Mouse (Mus musculus) heart, embryonic 11.5 days (tissue): ENCODE measurements around the gene Tead1. TPM values are rescaled to one million over a fixed set of nuclear protein-coding genes. Genes with fewer than 3 reads are reported as not detected.

ENCODE experiments used
- ATAC-seq: fragments of 200-750 bp; cut with Nextera tagmentation; replicated peaks from 2 replicates; pipeline ENCODE4 v1.8.0; 2017; ENCODE audit warnings: moderate library complexity; ENCODE audit not compliant: insufficient number of reproducible peaks, low FRiP score, low TSS enrichment
- H3K27ac ChIP-seq: fragments of 300-500 bp; sonication (generic); 2 replicates; pipeline ENCODE4 v1.5.1; 2014; ENCODE audit warnings: mild to moderate bottlenecking, low read depth, low read length
- H3K27me3 ChIP-seq: fragments of 300-500 bp; sonication (generic); 2 replicates; pipeline ENCODE4 v1.6.1; 2014; ENCODE audit warnings: mild to moderate bottlenecking, low read length, mixed read lengths; ENCODE audit not compliant: control insufficient read depth, insufficient read depth
- H3K36me3 ChIP-seq: fragments of 300-500 bp; sonication (generic); 2 replicates; pipeline ENCODE4 v1.6.1; 2014; ENCODE audit warnings: mild to moderate bottlenecking, low read length, moderate library complexity, mixed read lengths; ENCODE audit not compliant: control insufficient read depth, insufficient read depth
- H3K4me1 ChIP-seq: fragments of 300-500 bp; sonication (generic); 2 replicates; pipeline ENCODE4 v1.6.1; 2014; ENCODE audit warnings: low read length; ENCODE audit not compliant: control insufficient read depth, insufficient read depth
- H3K4me2 ChIP-seq: fragments of 300-500 bp; sonication (generic); 2 replicates; pipeline ENCODE4 v1.6.1; 2014; ENCODE audit warnings: mild to moderate bottlenecking, moderate library complexity
- H3K4me3 ChIP-seq: fragments of 300-500 bp; sonication (generic); 2 replicates; pipeline ENCODE4 v1.5.1; 2014; ENCODE audit warnings: low read depth, low read length
- H3K9ac ChIP-seq: fragments of 300-500 bp; sonication (generic); 2 replicates; pipeline ENCODE4 v1.6.1; 2014; ENCODE audit warnings: mild to moderate bottlenecking, low read depth, low read length, moderate library complexity
- H3K9me3 ChIP-seq: fragments of 300-500 bp; sonication (generic); replicated peaks from 2 replicates; pipeline ENCODE4 v1.6.1; 2016; ENCODE audit warnings: low read length; ENCODE audit not compliant: control insufficient read depth
- WGBS: fragments of 180-500 bp; shearing (Covaris S2); extraction: QIAGEN DNeasy Blood & Tissue Kit; methylation state at CpG from one replicate; pipeline ENCODE4 v1.1.7; 2014; ENCODE audit not compliant: insufficient replicate concordance; 5-methylcytosine and 5-hydroxymethylcytosine counted together
- polyA plus RNA-seq: library from polyadenylated mRNA; unstranded; fragments of >200 nt; fragmentation: Nextera tagmentation; extraction: Ambion mirVana; gene quantifications from 2 replicates; pipeline ENCODE4 v1.2.1, GENCODE M21; 2014

Tead1 gene
- polyA plus RNA-seq, 1 experiment from 2014 or later = 35.5 TPM

GRCm38 (mm10) chr7:112868551-112869465 is 189.7 kb downstream of the Tead1 start:
- no peak overlapping the region for H3K4me3 ChIP-seq
- H3K9ac ChIP-seq = peak overlapping the region; percentile 28; the same call in 1 of the 2 replicates
- H3K4me1 ChIP-seq = peaks cover 25% of the 10 kb centered on the region
- 0 out of 2 replicates have a peak overlapping the region, but pooled peaks have one; percentile 15 for H3K27ac ChIP-seq
- H3K36me3 ChIP-seq = no peaks in the 10 kb centered on the region; the same call in 1 of the 2 replicates
- H3K27me3 ChIP-seq = no peaks in the 10 kb centered on the region
- ATAC-seq = no peak
- H3K4me2 ChIP-seq = no peak overlapping the region
- no peaks in the 10 kb centered on the region for H3K9me3 ChIP-seq
- 57% methylated on average over 7 of the region's 8 CpGs for WGBS

DNA sequence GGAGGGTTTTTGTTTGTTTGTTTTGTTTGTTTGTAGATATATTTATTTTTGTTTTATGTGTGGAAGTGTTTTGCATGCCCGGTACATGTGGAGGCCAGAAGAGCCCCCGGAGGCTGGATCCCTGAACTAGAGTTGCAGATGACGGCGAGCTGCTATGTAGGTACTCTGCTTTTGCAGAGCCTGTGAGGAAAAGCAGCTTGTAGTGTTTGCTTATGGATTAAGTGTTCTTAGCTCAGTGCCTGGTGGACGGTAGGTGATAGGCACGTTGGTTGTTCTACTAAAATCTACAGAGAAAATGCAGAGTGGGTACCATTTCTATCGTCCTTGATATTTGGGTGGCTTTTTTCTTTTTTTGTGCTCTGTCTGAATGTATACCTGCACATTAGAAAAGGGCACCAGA is 192.6 kb downstream of the Tead1 start:
- Histone ChIP-seq H3K36me3 (peaks cover 6% of the 10 kb centered on the region), H3K9ac (no peak overlapping the region), H3K4me1 (peaks cover 38% of the 10 kb centered on the region), H3K27me3 (no peaks in the 10 kb centered on the region), H3K4me3 (no peak overlapping the region), H3K9me3 (no peaks in the 10 kb centered on the region), H3K4me2 (no peak overlapping the region), H3K27ac (no peak overlapping the region)
- 87% methylated on average over 7 of the region's 7 CpGs for WGBS
- no peak for ATAC-seq

- Histone ChIP-seq H3K4me3 (no peak overlapping the region), H3K27ac (peak overlapping the region; percentile 57), H3K4me1 (peaks cover 34% of the 10 kb centered on the region), H3K27me3 (no peaks in the 10 kb centered on the region), H3K9ac (peak overlapping the region; percentile 28; the same call in 1 of the 2 replicates), H3K36me3 (peaks cover 12% of the 10 kb centered on the region), H3K9me3 (no peaks in the 10 kb centered on the region), H3K4me2 (peak overlapping the region; percentile 16; the same call in 1 of the 2 replicates)
- no peak for ATAC-seq
- WGBS = 67% methylated on average over 9 of the region's 9 CpGs
Measured at GRCm38 (mm10) chr7:112872435-112873196, 193.5 kb downstream of the Tead1 start.

GRCm38 (mm10) chr7:112876128-112876527 is 197.0 kb downstream of the Tead1 start:
- Histone ChIP-seq H3K4me2 (no peak overlapping the region), H3K9ac (no peak overlapping the region), H3K27me3 (no peaks in the 10 kb centered on the region), H3K36me3 (peaks cover 18% of the 10 kb centered on the region), H3K4me1 (peaks cover 34% of the 10 kb centered on the region), H3K27ac (no peak overlapping the region), H3K9me3 (no peaks in the 10 kb centered on the region), H3K4me3 (no peak overlapping the region)
- no peak for ATAC-seq
- WGBS = 84% methylated on average over 10 of the region's 10 CpGs

GRCm38 (mm10) chr7:112883791-112884274 is 204.7 kb downstream of the Tead1 start:
- ATAC-seq = peak; percentile 52
- H3K9ac ChIP-seq = no peak overlapping the region
- no peak overlapping the region for H3K4me2 ChIP-seq
- H3K4me1 ChIP-seq = peaks cover 32% of the 10 kb centered on the region
- no peaks in the 10 kb centered on the region for H3K9me3 ChIP-seq
- no peak overlapping the region for H3K4me3 ChIP-seq
- 58% methylated on average over 8 of the region's 8 CpGs for WGBS
- H3K27ac ChIP-seq = peak overlapping the region; percentile 70
- H3K36me3 ChIP-seq = no peaks in the 10 kb centered on the region
- no peaks in the 10 kb centered on the region for H3K27me3 ChIP-seq

DNA sequence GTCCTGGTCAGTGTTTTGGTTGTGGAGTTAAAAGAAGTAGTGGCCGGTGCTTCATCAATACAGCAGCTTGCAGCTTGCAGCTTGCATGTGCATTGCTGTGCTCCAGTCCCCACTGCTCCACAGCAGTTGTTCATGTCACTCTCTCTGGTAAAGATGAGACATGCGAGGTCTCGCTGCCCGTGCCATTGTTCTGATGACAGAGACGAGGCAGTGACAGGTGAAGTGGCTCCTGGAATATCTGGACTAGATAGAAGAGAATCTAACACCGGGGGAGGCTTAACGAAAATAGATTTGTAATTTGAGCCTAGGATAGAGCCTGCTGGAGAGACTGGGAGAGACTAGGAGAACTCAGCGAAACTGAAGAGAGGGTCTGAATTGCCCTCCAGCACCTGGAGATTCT is 206.4 kb downstream of the Tead1 start:
- no peak overlapping the region for H3K4me3 ChIP-seq
- no peaks in the 10 kb centered on the region for H3K36me3 ChIP-seq
- 33% methylated on average over 8 of the region's 8 CpGs for WGBS
- no peak for ATAC-seq
- H3K4me2 ChIP-seq = peak overlapping the region; percentile 27
- H3K9ac ChIP-seq = no peak overlapping the region
- 0 out of 2 replicates have a peak overlapping the region, but pooled peaks have one; percentile 50 for H3K27ac ChIP-seq
- H3K9me3 ChIP-seq = no peaks in the 10 kb centered on the region
- H3K27me3 ChIP-seq = no peaks in the 10 kb centered on the region
- peaks cover 34% of the 10 kb centered on the region for H3K4me1 ChIP-seq

GRCm38 (mm10) chr7:112891883-112892282 is 212.8 kb downstream of the Tead1 start:
- H3K36me3 ChIP-seq = peaks cover 13% of the 10 kb centered on the region
- H3K4me2 ChIP-seq = no peak overlapping the region
- WGBS = 85% methylated on average over 6 of the region's 6 CpGs
- no peaks in the 10 kb centered on the region for H3K27me3 ChIP-seq
- H3K4me1 ChIP-seq = peaks cover 2% of the 10 kb centered on the region; the same call in 1 of the 2 replicates
- no peaks in the 10 kb centered on the region for H3K9me3 ChIP-seq
- no peak overlapping the region for H3K9ac ChIP-seq
- no peak overlapping the region for H3K4me3 ChIP-seq
- no peak overlapping the region for H3K27ac ChIP-seq
- no peak for ATAC-seq

GRCm38 (mm10) chr7:112892595-112892994 is 213.5 kb downstream of the Tead1 start:
- peaks cover 15% of the 10 kb centered on the region for H3K36me3 ChIP-seq
- no peak overlapping the region for H3K9ac ChIP-seq
- 79% methylated on average over 5 of the region's 5 CpGs for WGBS
- H3K4me2 ChIP-seq = no peak overlapping the region
- no peak for ATAC-seq
- H3K4me3 ChIP-seq = no peak overlapping the region
- H3K4me1 ChIP-seq = peaks cover 2% of the 10 kb centered on the region; the same call in 1 of the 2 replicates
- no peaks in the 10 kb centered on the region for H3K27me3 ChIP-seq
- no peaks in the 10 kb centered on the region for H3K9me3 ChIP-seq
- H3K27ac ChIP-seq = no peak overlapping the region
